Comparison of ENCODE assay signal across 9 mouse cellular contexts in the genomic region with DNA sequence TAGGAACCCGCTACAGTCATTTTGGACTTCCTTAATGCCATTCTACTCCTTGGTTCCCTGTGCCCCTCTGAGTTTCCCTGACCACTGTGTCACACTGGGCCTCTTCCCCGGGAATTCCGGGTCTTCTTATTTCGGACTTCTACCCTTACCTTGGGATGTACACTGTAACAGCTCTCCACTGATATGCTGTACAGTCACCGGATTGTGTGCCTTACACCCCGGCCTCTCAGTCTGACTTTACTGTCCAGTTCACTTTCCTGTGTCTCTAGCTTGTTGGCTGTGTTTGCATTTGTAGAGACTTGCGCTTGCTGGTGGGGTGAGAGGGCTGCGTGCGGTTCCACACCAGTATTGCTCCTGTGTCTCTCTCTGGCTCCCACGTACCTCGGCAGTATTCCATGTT. TPM values are rescaled to one million over a fixed set of nuclear protein-coding genes. Genes with fewer than 3 reads are reported as not detected.
DNase-seq lines count a peak whose midpoint lies in the region; ATAC-seq and TF ChIP-seq lines count a peak whose summit lies in the region.
"Had no signal": no experiment of that assay in that cellular context is flagged by ENCODE, and none has a peak within 500 bp of the region (broad histone marks: within the 10 kb centered on the region; RNA-seq: fewer than 3 reads in every experiment).

No protein-coding gene starts in this region.

- ATAC-seq in forebrain, postnatal 0 days: no peak
- no peak for ATAC-seq in midbrain, embryonic 11.5 days (ENCODE audit: low FRiP score)

- 6% methylated on average over 11 of the region's 11 CpGs for WGBS in kidney, adult 2 months
- WGBS in forebrain, postnatal 0 days: 19% methylated on average over 11 of the region's 11 CpGs
- 19% methylated on average over 11 of the region's 11 CpGs for WGBS in midbrain, embryonic 11.5 days

- peak overlapping the region; percentile 61 for H3K4me2 ChIP-seq in forebrain, postnatal 0 days (ENCODE audit: low read depth)
- peak overlapping the region; percentile 81 for H3K4me2 ChIP-seq in midbrain, embryonic 11.5 days

- no peaks in the 10 kb centered on the region for H3K9me3 ChIP-seq in forebrain, postnatal 0 days (ENCODE audit: low read length)
- H3K9me3 ChIP-seq in midbrain, embryonic 11.5 days (ENCODE audit: control insufficient read depth, low read length): no peaks in the 10 kb centered on the region

- no peak overlapping the region for H3K27ac ChIP-seq in kidney, adult 2 months (ENCODE audit: insufficient read depth, low read depth, low read length)
- no peak overlapping the region for H3K27ac ChIP-seq in forebrain, postnatal 0 days (ENCODE audit: low read depth, low read length)
- no peak overlapping the region for H3K27ac ChIP-seq in midbrain, embryonic 11.5 days (ENCODE audit: low read depth, low read length)

- H3K9ac ChIP-seq in forebrain, postnatal 0 days: peak overlapping the region; percentile 57
- peak overlapping the region; percentile 79 for H3K9ac ChIP-seq in midbrain, embryonic 11.5 days (ENCODE audit: low read length)

- H3K36me3 ChIP-seq in kidney, adult 2 months (ENCODE audit: control insufficient read depth, insufficient read depth, low read length): no peaks in the 10 kb centered on the region; the same call in none of the 2 replicates
- peaks cover 16% of the 10 kb centered on the region; the same call in 1 of the 2 replicates for H3K36me3 ChIP-seq in forebrain, postnatal 0 days (ENCODE audit: insufficient read depth)
- H3K36me3 ChIP-seq in midbrain, embryonic 11.5 days (ENCODE audit: control insufficient read depth, insufficient read depth, low read length): no peaks in the 10 kb centered on the region; the same call in 1 of the 2 replicates

- DNase-seq in kidney, adult 2 months: no peak
- DNase-seq in kidney, adult 9 months: no peak
- DNase-seq in Muller cell, postnatal 12 days (ENCODE audit: inconsistent ontology term): peak; percentile 9
- DNase-seq in forebrain, postnatal 0 days: no peak
- DNase-seq in midbrain, embryonic 11.5 days (ENCODE audit: low spot score, missing footprints): peak; percentile 90
- DNase-seq in urinary bladder, postnatal 10 days (ENCODE audit: low spot score): no peak
- no peak for DNase-seq in left cerebral cortex, adult 8-10 months (ENCODE audit: low spot score in 2 of 2)
- no peak for DNase-seq in layer of hippocampus, adult 8-10 months (ENCODE audit: low spot score in 2 of 2)
- DNase-seq: adrenal gland, postnatal 25 days had no signal

- no peaks in the 10 kb centered on the region for H3K27me3 ChIP-seq in kidney, adult 2 months (replicated peaks; ENCODE audit: control insufficient read depth, insufficient read depth, low read length)
- H3K27me3 ChIP-seq in forebrain, postnatal 0 days (ENCODE audit: insufficient read depth, low read length): no peaks in the 10 kb centered on the region
- no peaks in the 10 kb centered on the region for H3K27me3 ChIP-seq in midbrain, embryonic 11.5 days (ENCODE audit: control insufficient read depth, insufficient read depth, low read length)

- peak overlapping the region; percentile 64 for H3K4me3 ChIP-seq in kidney, adult 2 months (ENCODE audit: insufficient read depth, low read depth, low read length)
- H3K4me3 ChIP-seq in forebrain, postnatal 0 days (ENCODE audit: low read depth, low read length): peak overlapping the region; percentile 44
- H3K4me3 ChIP-seq in midbrain, embryonic 11.5 days (ENCODE audit: low read depth, low read length): peak overlapping the region; percentile 66

- no peak for TF ChIP-seq CTCF in kidney, adult 2 months (conservative IDR thresholded peaks at IDR 0.05; ENCODE audit: insufficient read depth, insufficient read length, low read depth, low read length)
- no peak for TF ChIP-seq CTCF in forebrain, postnatal 0 days (IDR thresholded peaks at IDR 0.05; ENCODE audit: low read depth)

- TF ChIP-seq POLR2A in kidney, adult 2 months (IDR thresholded peaks at IDR 0.05; ENCODE audit: low read depth, low read length): no peak

- no peaks in the 10 kb centered on the region for H3K4me1 ChIP-seq in kidney, adult 2 months (ENCODE audit: control insufficient read depth, insufficient read depth, low read length)
- peaks cover 4% of the 10 kb centered on the region; the same call in 1 of the 2 replicates for H3K4me1 ChIP-seq in forebrain, postnatal 0 days (ENCODE audit: insufficient read depth)
- H3K4me1 ChIP-seq in midbrain, embryonic 11.5 days (ENCODE audit: control insufficient read depth, insufficient read depth, low read length): peaks cover 13% of the 10 kb centered on the region

RNA-seq across cellular contexts. Expression of a gene that starts 0.8 kb away (rescaled TPM):
- 35.1 and 35.7 TPM in 2 replicates for polyA plus RNA-seq in kidney, adult 2 months (2012; rRNA removed)
- 5.1 and 7.3 TPM in 2 replicates for total RNA-seq in forebrain, postnatal 0 days (2014; rRNA removed)
- 7.5 and 8.1 TPM in 2 replicates for polyA plus RNA-seq in forebrain, postnatal 0 days (2015; fragmentation: Nextera tagmentation; extraction: Ambion mirVana)
- polyA plus RNA-seq in midbrain, embryonic 11.5 days (2014; fragmentation: Nextera tagmentation; extraction: Ambion mirVana): 5.8 and 8.2 TPM in 2 replicates
- total RNA-seq in left cerebral cortex, adult 8-10 months (2022): 10 to 100 TPM; 12.6 to 15.3 (median 13.8) TPM
- total RNA-seq in layer of hippocampus, adult 8-10 months (2022): 10 to 100 TPM; 14.1 to 17.4 (median 15.3) TPM

RNA-seq across cellular contexts. Expression of a gene that starts 1.0 kb away (rescaled TPM):
- polyA plus RNA-seq in kidney, adult 2 months (2012; rRNA removed): 12.0 and 13.9 TPM in 2 replicates
- 2.3 and 3.5 TPM in 2 replicates for total RNA-seq in forebrain, postnatal 0 days (2014; rRNA removed)
- polyA plus RNA-seq in forebrain, postnatal 0 days (2015; fragmentation: Nextera tagmentation; extraction: Ambion mirVana): 2.4 and 3.3 TPM in 2 replicates
- 1.4 and 2.3 TPM in 2 replicates for polyA plus RNA-seq in midbrain, embryonic 11.5 days (2014; fragmentation: Nextera tagmentation; extraction: Ambion mirVana)
- 10 to 100 TPM in 1 of 4 experiments, 1 to 10 TPM in 3; 7.9 to 10.1 (median 8.9) TPM for total RNA-seq in left cerebral cortex, adult 8-10 months (2022)
- total RNA-seq in layer of hippocampus, adult 8-10 months (2022): 1 to 10 TPM; 5.0 to 8.6 (median 6.4) TPM

RNA-seq across cellular contexts. Expression of a gene that starts 9.9 kb away (rescaled TPM):
- 105 and 125 TPM in 2 replicates for polyA plus RNA-seq in kidney, adult 2 months (2012; rRNA removed)
- total RNA-seq in forebrain, postnatal 0 days (2014; rRNA removed): 99.6 and 120 TPM in 2 replicates
- 89.3 and 94.0 TPM in 2 replicates for polyA plus RNA-seq in forebrain, postnatal 0 days (2015; fragmentation: Nextera tagmentation; extraction: Ambion mirVana)
- 42.1 and 46.0 TPM in 2 replicates for polyA plus RNA-seq in midbrain, embryonic 11.5 days (2014; fragmentation: Nextera tagmentation; extraction: Ambion mirVana)
- total RNA-seq in left cerebral cortex, adult 8-10 months (2022): 100 to 1,000 TPM; 155 to 175 (median 172) TPM
- 100 to 1,000 TPM; 161 to 167 (median 162) TPM for total RNA-seq in layer of hippocampus, adult 8-10 months (2022)

RNA-seq across cellular contexts. Expression of a gene that starts 11.6 kb away (rescaled TPM):
- 16.9 and 19.8 TPM in 2 replicates for polyA plus RNA-seq in kidney, adult 2 months (2012; rRNA removed)
- 71.2 and 86.4 TPM in 2 replicates for total RNA-seq in forebrain, postnatal 0 days (2014; rRNA removed)
- 87.8 and 91.3 TPM in 2 replicates for polyA plus RNA-seq in forebrain, postnatal 0 days (2015; fragmentation: Nextera tagmentation; extraction: Ambion mirVana)
- 50.9 and 56.0 TPM in 2 replicates for polyA plus RNA-seq in midbrain, embryonic 11.5 days (2014; fragmentation: Nextera tagmentation; extraction: Ambion mirVana)
- total RNA-seq in left cerebral cortex, adult 8-10 months (2022): 10 to 100 TPM; 46.8 to 53.8 (median 50.4) TPM
- total RNA-seq in layer of hippocampus, adult 8-10 months (2022): 10 to 100 TPM; 53.7 to 66.5 (median 56.2) TPM

RNA-seq across cellular contexts. Expression of a gene that starts 23.5 kb away (rescaled TPM):
- 14.1 and 14.3 TPM in 2 replicates for polyA plus RNA-seq in kidney, adult 2 months (2012; rRNA removed)
- total RNA-seq in forebrain, postnatal 0 days (2014; rRNA removed): 20.8 and 24.5 TPM in 2 replicates
- 14.8 and 17.6 TPM in 2 replicates for polyA plus RNA-seq in forebrain, postnatal 0 days (2015; fragmentation: Nextera tagmentation; extraction: Ambion mirVana)
- 23.5 and 28.4 TPM in 2 replicates for polyA plus RNA-seq in midbrain, embryonic 11.5 days (2014; fragmentation: Nextera tagmentation; extraction: Ambion mirVana)
- 10 to 100 TPM; 20.5 to 26.0 (median 22.1) TPM for total RNA-seq in left cerebral cortex, adult 8-10 months (2022)
- 10 to 100 TPM; 21.5 to 22.2 (median 21.9) TPM for total RNA-seq in layer of hippocampus, adult 8-10 months (2022)

Comparison
In these comparisons a context has a peak if more than half of its experiments do, and no peak if none do; other contexts are left out.
1. DNase-seq: peak in Muller cell, postnatal 12 days (single experiment) and midbrain, embryonic 11.5 days (single experiment); none in kidney, adult 2 months (single experiment), kidney, adult 9 months (single experiment), forebrain, postnatal 0 days (single experiment), urinary bladder, postnatal 10 days (single experiment), left cerebral cortex, adult 8-10 months (0 of 2) and layer of hippocampus, adult 8-10 months (0 of 2).
2. Peak in every context shown above with its lines, with median percentiles within 50 percentile points of each other: H3K4me3 ChIP-seq.